Mouse (Mus musculus) liver, embryonic 14.5 days (tissue): ENCODE data around the gene Rdm1. TPM values are rescaled to one million over a fixed set of nuclear protein-coding genes. Genes with fewer than 3 reads are reported as not detected.
"Not testable (repeated sequence)": the region's sequence is repeated elsewhere in the genome, so short reads cannot be mapped to it uniquely, and the experiment has no call there.

ENCODE experiments used
- ATAC-seq: fragments of 200-750 bp; cut with Nextera tagmentation; 2 replicates; pipeline ENCODE4 v1.8.0; 2017; ENCODE audit warnings: moderate number of reproducible peaks, mild to moderate bottlenecking, moderate library complexity; ENCODE audit not compliant: insufficient read depth
- DNase-seq, 3 experiments: peaks; one replicate each; pipeline ENCODE4 v3.0.0-alpha.2; 2012 to 2013; ENCODE audit warnings: low read depth in 3 of 3, low spot score in 3 of 3
- H3K27ac ChIP-seq: fragments of 300-500 bp; sonication (generic); 2 replicates; pipeline ENCODE4 v1.5.1; 2014; ENCODE audit warnings: moderate library complexity, mild to moderate bottlenecking, control low read depth, inconsistent platforms
- H3K27me3 ChIP-seq: fragments of 300-500 bp; sonication (generic); 2 replicates; pipeline ENCODE4 v1.6.1; 2014; ENCODE audit warnings: mild to moderate bottlenecking, low read length, moderate library complexity; ENCODE audit not compliant: control insufficient read depth, insufficient read depth
- H3K36me3 ChIP-seq: fragments of 300-500 bp; sonication (generic); replicated peaks from 2 replicates; pipeline ENCODE4 v1.6.1; 2014; ENCODE audit warnings: low read depth; ENCODE audit not compliant: control insufficient read depth, insufficient read depth
- H3K4me1 ChIP-seq, 2 experiments: fragments of 200-500 bp in 1 of 2; fragments of 300-500 bp in 1 of 2; sonication (generic) in 1 of 2; replicated peaks; 2 replicates each; pipeline ENCODE4 v1.6.1; 2012 to 2014; ENCODE audit warnings: antibody characterized with exemption in 1 of 2, inconsistent platforms in 1 of 2, low read length in 1 of 2; ENCODE audit not compliant: control insufficient read depth in 2 of 2, insufficient read depth in 2 of 2
- H3K4me2 ChIP-seq: fragments of 300-500 bp; sonication (generic); 2 replicates; pipeline ENCODE4 v1.6.1; 2014; ENCODE audit warnings: low read depth, mild to moderate bottlenecking, control low read depth, moderate library complexity
- H3K4me3 ChIP-seq, 2 experiments: fragments of 200-500 bp in 1 of 2; fragments of 300-500 bp in 1 of 2; sonication (generic) in 1 of 2; 2 replicates each; pipeline ENCODE4 v1.5.1; 2012 to 2014; ENCODE audit warnings: low read depth in 2 of 2, low read length in 2 of 2, mild to moderate bottlenecking in 2 of 2, control low read depth in 1 of 2, inconsistent platforms in 1 of 2, moderate library complexity in 1 of 2; ENCODE audit not compliant: insufficient read depth in 1 of 2
- H3K9ac ChIP-seq: fragments of 300-500 bp; sonication (generic); replicated peaks from 2 replicates; pipeline ENCODE4 v1.6.1; 2014; ENCODE audit warnings: mild to moderate bottlenecking, control low read depth, moderate library complexity
- H3K9me3 ChIP-seq: fragments of 300-500 bp; sonication (generic); 2 replicates; pipeline ENCODE4 v1.6.1; 2016; ENCODE audit warnings: low read length, mixed read lengths; ENCODE audit not compliant: control insufficient read depth
- CTCF ChIP-seq: IDR thresholded peaks from 2 replicates; pipeline ENCODE4 v1.5.1; 2016; ENCODE audit warnings: antibody characterized with exemption, low read depth, control low read depth
- EP300 ChIP-seq: IDR thresholded peaks from 2 replicates; pipeline ENCODE4 v1.6.1; 2016; ENCODE audit warnings: antibody characterized with exemption, low read depth
- WGBS: fragments of 180-500 bp; shearing (Covaris S2); extraction: QIAGEN DNeasy Blood & Tissue Kit; methylation state at CpG from one replicate; pipeline ENCODE4 v1.1.7; 2014; ENCODE audit not compliant: insufficient replicate concordance; 5-methylcytosine and 5-hydroxymethylcytosine counted together
- polyA plus RNA-seq, 2 experiments: library from polyadenylated mRNA; depleted of rRNA in 1 of 2; stranded (reverse) in 1 of 2; unstranded in 1 of 2; fragments of >200 nt; fragmentation: Nextera tagmentation in 1 of 2; extraction: Ambion mirVana in 1 of 2; gene quantifications; 2 replicates each; pipeline versions ENCODE4 v1.2.1 to v1.2.3; 2012 to 2014

Rdm1 gene
- polyA plus RNA-seq (2012; rRNA removed) (3.8 and 5.7 TPM in 2 replicates), polyA plus RNA-seq (2014; fragmentation: Nextera tagmentation; extraction: Ambion mirVana) (9.4 and 10.4 TPM in 2 replicates)

DNA sequence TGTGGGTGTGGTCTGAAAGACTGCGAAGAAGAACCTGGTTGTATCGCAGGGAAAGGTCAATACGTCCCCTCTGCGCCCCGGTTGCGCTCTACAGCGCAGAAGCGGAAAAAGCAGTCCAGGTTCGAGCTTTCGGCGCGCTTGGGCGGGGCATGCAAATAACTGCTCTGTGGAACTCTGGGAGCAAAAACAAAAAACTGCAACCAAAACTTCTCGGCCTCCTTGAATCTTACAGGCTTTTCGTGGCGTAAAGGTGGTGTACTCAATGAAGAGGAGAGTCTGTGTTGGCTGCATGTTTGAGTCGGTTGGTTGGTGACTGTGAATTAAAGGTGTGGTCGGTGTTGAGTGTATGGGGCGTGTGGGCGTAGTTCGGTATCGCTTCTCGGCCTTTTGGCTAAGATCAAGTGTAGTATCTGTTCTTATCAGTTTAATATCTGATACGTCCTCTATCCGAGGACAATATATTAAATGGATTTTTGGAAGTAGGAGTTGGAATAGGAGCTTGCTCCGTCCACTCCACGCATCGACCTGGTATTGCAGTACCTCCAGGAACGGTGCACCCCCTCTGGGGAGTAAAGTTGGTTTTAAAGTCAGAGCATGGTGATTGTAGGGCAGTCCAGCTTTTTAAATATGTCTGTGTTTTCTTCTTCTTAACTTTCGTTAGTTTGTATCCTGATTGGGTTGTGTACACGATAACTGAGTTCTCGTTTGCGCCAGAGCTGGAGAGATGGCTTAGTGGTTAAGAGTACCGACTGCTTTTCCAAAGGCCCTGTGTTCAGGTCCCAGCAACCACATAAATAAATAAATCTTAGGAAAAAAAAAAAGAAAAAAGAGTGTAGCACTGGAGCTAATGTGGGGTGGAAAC, at the start of gene Rdm1:
TSS of gene Rdm1 (plus strand) at position 201 of the 862 bp plus-strand sequence.
- Histone ChIP-seq H3K9me3 (no peaks in the 10 kb centered on the region), H3K36me3 (no peaks in the 10 kb centered on the region), H3K4me2 (peak within 1 kb of the TSS; percentile 65), H3K4me1 (peaks cover 4 to 7% of the 10 kb centered on the region in 2 experiments; a peak in 3 of 4 replicates), H3K27ac (peak within 1 kb of the TSS; percentile 98), H3K27me3 (no peaks in the 10 kb centered on the region), H3K9ac (peak within 1 kb of the TSS; percentile 80), H3K4me3 (peak within 1 kb of the TSS; percentile 53 to 64)
- DNase-seq (peak; percentile 71 to 89 (median 86)), ATAC-seq (peak; percentile 90)
- TF ChIP-seq EP300: peak; percentile 38
- no peak; the same call in 1 of the 2 replicates for TF ChIP-seq CTCF
- WGBS: under 1% methylated on average over 32 of the region's 34 CpGs

DNA sequence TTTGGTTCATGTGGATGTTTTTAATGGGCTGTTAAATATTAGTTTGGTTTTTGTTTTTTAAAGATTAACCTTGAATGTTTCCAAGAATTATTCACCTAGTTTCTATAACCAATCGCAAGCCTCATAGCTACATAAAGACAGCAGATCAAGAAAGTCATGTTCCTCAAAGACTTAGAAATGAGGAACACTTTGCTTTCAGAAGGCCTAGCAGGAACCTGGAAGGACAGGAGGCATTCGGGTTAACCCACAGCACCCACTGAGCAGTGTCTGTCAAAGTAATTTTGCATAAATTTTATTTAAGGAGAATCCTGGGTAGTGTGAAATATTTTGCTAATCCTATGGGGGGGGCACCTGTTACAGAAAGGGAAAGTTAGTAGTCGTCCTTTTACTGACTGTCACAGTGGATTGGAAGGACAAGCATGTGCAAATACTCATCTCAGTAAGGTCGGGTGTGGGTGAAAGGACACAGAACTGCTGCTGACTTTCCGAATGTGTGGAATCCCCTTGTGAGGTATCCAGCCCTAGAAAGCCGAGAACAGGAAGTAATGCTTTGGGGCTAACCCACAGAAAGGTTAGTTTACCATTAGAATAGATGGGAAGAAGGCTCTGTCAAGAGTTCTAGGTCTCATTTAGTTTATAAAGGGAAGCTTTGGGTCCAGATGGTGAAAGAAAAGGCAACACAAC, 45.8 kb upstream of the Rdm1 start:
- H3K9me3 ChIP-seq: no peaks in the 10 kb centered on the region
- 56% methylated on average over 6 of the region's 6 CpGs for WGBS
- ATAC-seq (no peak), DNase-seq (no peak)
- H3K4me3 ChIP-seq: no peak overlapping the region
- H3K27me3 ChIP-seq: no peaks in the 10 kb centered on the region
- H3K9ac ChIP-seq: no peak overlapping the region
- no peak overlapping the region for H3K27ac ChIP-seq
- H3K4me1 ChIP-seq: peaks cover 5 to 7% of the 10 kb centered on the region in 2 experiments; a peak in 3 of 4 replicates
- peaks cover 37% of the 10 kb centered on the region for H3K36me3 ChIP-seq
- peak overlapping the region; percentile 84 for H3K4me2 ChIP-seq
- TF ChIP-seq EP300: no peak
- TF ChIP-seq CTCF: no peak

DNA sequence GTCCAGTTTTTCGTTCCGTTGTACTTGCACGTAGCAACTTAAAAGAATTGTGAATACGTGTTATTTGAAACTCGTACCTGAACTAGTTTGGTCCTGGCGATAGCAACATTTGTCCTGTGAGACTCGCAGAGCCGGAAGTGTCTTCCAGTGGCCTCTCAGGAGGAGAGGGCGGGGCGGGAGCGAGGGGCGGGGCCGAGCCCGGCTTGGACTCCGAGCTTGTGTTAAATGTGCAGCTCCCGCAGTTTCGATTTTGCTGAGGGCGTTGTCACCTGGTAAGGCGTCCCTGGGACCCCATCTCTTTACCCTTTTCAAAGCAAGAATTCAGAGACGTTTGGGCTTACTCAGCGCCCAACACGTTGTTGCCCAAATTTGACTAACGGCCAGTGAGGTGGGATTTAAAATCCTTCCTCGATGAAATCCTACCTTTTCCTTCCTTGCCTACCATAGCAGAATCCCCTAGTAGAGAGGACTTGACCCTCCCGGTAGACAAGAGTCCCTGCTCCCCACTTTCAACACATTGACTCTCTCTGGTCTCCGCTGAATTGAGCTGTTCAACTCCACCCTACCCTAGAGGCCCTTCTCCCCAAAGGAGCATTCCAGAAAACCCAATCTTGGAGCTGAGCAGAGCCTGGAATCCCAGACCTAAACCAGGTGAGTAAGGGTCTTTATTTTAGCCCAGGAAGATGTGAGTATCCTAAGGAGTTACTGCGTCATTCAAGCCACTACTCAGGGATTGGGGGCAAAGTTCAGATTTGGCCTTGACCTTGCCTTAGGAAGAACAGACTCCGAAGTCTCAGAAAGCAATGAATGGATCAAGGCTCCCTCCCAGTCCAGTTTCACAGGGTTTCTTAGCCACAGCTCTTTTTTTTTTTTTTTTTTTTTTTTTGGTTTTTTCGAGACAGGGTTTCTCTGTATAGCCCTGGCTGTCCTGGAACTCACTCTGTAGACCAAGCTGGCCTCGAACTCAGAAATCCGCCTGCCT, 44.6 kb upstream of the Rdm1 start, which contains the start of gene Tmem106a:
TSS of gene Tmem106a (plus strand) at position 189 of the 982 bp plus-strand sequence.
- H3K4me3 ChIP-seq: peak within 1 kb of the TSS; percentile 60 to 89
- peak within 1 kb of the TSS; percentile 84 for H3K4me2 ChIP-seq
- TF ChIP-seq CTCF: no peak
- TF ChIP-seq EP300: no peak
- H3K9ac ChIP-seq: peak within 1 kb of the TSS; percentile 72
- H3K9me3 ChIP-seq: no peaks in the 10 kb centered on the region
- peaks cover 26% of the 10 kb centered on the region for H3K36me3 ChIP-seq
- H3K27me3 ChIP-seq: no peaks in the 10 kb centered on the region
- DNase-seq (peak; percentile 73 to 74 (median 73)), ATAC-seq (peak; percentile 81; the same call in 1 of the 2 replicates)
- 15% methylated on average over 30 of the region's 31 CpGs for WGBS
- peak within 1 kb of the TSS; percentile 42 for H3K27ac ChIP-seq
- peaks cover 5 to 7% of the 10 kb centered on the region in 2 experiments; a peak in 3 of 4 replicates for H3K4me1 ChIP-seq

DNA sequence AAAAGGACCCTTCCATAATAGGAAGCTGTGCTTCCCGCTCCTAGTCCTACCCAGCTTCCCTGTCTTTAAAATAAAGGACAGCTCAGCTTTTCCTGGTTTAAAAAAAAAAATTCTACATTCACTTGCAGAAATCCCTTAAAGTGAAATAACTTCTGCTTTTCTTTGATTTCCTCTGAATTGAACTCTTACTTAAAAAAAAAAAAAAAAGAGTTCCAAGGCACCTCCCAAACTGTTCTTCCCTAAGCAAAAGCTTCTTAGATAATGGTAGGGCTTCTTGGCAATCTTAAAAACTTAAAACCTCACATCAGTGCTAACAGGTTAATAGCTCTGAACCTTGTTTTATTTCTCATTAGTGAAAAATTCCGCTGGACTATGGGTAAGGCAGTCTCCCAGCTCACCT, 43.8 kb upstream of the Rdm1 start:
- DNase-seq (no peak), ATAC-seq (no peak)
- H3K9ac ChIP-seq: no peak overlapping the region
- no peak overlapping the region for H3K4me3 ChIP-seq
- H3K4me2 ChIP-seq: no peak overlapping the region
- H3K9me3 ChIP-seq: no peaks in the 10 kb centered on the region
- no peak overlapping the region for H3K27ac ChIP-seq
- peaks cover 17% of the 10 kb centered on the region for H3K36me3 ChIP-seq
- no peaks in the 10 kb centered on the region for H3K27me3 ChIP-seq
- no peak for TF ChIP-seq EP300
- no peak for TF ChIP-seq CTCF
- peaks cover 5 to 7% of the 10 kb centered on the region in 2 experiments; a peak in 3 of 4 replicates for H3K4me1 ChIP-seq
- 83% methylated on average over 2 of the region's 2 CpGs for WGBS

DNA sequence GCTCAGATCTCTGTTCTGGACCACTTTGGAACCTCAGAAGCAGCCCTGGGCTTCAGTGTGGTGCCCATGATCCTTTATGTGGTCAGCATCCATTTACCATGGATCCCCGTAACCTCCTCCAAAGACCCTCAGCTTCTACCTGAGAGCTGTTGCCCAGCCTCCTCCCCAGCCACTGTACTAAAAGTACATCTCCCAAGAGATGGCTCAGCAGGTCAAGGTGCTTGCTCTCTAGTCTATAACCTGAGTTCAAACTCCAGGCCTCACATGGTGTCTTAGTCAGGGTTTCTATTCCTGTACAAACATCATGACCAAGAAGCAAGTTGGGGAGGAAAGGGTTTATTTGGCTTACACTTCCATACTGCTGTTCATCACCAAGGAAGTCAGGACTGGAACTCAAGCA, 42.0 kb upstream of the Rdm1 start:
- 81% methylated on average over 1 of the region's 1 CpGs for WGBS
- peaks cover 11% of the 10 kb centered on the region for H3K36me3 ChIP-seq
- H3K4me2 ChIP-seq, ATAC-seq, H3K4me3 ChIP-seq, H3K4me1 ChIP-seq, H3K9ac ChIP-seq, H3K27ac ChIP-seq, H3K9me3 ChIP-seq, DNase-seq, H3K27me3 ChIP-seq: not testable (repeated sequence)
